In the genomic region with DNA sequence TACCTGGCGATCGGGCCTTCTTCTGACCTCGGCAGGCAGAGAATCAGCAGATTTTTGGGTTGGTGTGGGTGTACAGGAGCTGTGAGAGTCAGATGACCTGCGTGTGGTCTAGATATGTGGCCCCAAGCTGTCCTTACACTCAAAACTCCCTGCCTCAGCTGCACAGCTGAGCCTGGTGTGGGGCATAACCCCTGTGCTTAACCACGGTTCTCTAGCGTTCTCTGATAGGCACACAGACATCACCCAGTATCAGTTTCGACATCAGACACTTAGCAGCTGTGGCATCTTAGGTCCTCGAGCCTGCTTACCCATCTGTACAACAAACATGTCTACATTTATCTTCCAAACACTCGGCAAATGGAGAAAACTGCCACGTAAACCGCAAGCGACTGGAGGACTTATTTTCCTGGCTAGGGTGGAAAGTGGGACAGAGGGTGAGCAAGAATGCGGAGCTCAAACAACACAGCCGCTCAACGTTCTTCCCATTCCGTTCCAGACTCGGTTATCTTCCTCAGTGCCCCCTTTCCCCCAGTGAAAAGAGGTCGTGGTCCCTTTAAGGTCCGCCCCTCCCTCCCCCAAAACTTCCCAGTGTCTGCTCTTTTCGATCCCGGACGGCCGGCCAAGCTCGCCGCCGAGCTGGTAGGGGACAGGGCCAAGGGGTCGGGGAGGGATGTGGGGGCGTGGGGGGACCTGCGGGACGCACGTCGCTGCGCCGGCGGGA, we compare ENCODE assay signal across 8 mouse cellular contexts. TPM values are rescaled to one million over a fixed set of nuclear protein-coding genes. Genes with fewer than 3 reads are reported as not detected.
A peak's percentile ranks its signal among the peaks of the same experiment; 100 is the strongest.
DNase-seq lines count a peak whose midpoint lies in the region; ATAC-seq lines count a peak whose summit lies in the region.

A gene (plus strand): TSS at position 321 of the 721 bp plus-strand sequence.

- peaks cover 20% of the 10 kb centered on the region for H3K4me1 ChIP-seq in neural tube, embryonic 11.5 days (ENCODE audit: control insufficient read depth, insufficient read depth, low read length)
- peaks cover 22% of the 10 kb centered on the region for H3K4me1 ChIP-seq in hindbrain, embryonic 14.5 days (replicated peaks; ENCODE audit: control insufficient read depth, insufficient read depth, low read length)

- H3K36me3 ChIP-seq in neural tube, embryonic 11.5 days (ENCODE audit: control insufficient read depth, insufficient read depth, low read length) = peaks cover 2% of the 10 kb centered on the region
- peaks cover 15% of the 10 kb centered on the region for H3K36me3 ChIP-seq in hindbrain, embryonic 14.5 days (replicated peaks; ENCODE audit: control insufficient read depth, insufficient read depth)

- H3K27ac ChIP-seq in neural tube, embryonic 11.5 days (ENCODE audit: low read depth, low read length) = peak within 1 kb of the TSS; percentile 99
- peak within 1 kb of the TSS; percentile 96 for H3K27ac ChIP-seq in hindbrain, embryonic 14.5 days

- no peaks in the 10 kb centered on the region for H3K9me3 ChIP-seq in neural tube, embryonic 11.5 days (ENCODE audit: control insufficient read depth, low read length)
- no peaks in the 10 kb centered on the region for H3K9me3 ChIP-seq in hindbrain, embryonic 14.5 days (ENCODE audit: control insufficient read depth, low read length)

- H3K27me3 ChIP-seq in neural tube, embryonic 11.5 days (ENCODE audit: control insufficient read depth, insufficient read depth, low read length) = no peaks in the 10 kb centered on the region
- no peaks in the 10 kb centered on the region for H3K27me3 ChIP-seq in hindbrain, embryonic 14.5 days (ENCODE audit: control insufficient read depth, insufficient read depth, low read length)

- H3K4me3 ChIP-seq in neural tube, embryonic 11.5 days (ENCODE audit: low read depth, low read length) = peak within 1 kb of the TSS; percentile 85
- peak within 1 kb of the TSS; percentile 80 for H3K4me3 ChIP-seq in hindbrain, embryonic 14.5 days (replicated peaks; ENCODE audit: low read length)

- H3K4me2 ChIP-seq in neural tube, embryonic 11.5 days (ENCODE audit: low read depth) = peak within 1 kb of the TSS; percentile 99
- peak within 1 kb of the TSS; percentile 93 for H3K4me2 ChIP-seq in hindbrain, embryonic 14.5 days (replicated peaks)

- WGBS in neural tube, embryonic 11.5 days = 4% methylated on average over 35 of the region's 35 CpGs
- 3% methylated on average over 34 of the region's 35 CpGs for WGBS in hindbrain, embryonic 14.5 days

- DNase-seq in neural tube, embryonic 11.5 days (ENCODE audit: low spot score) = no peak
- DNase-seq in neural tube, embryonic 10.5 days (ENCODE audit: extremely low spot score, low spot score) = no peak
- peak; percentile 80 for DNase-seq in adrenal gland, postnatal 14 days
- DNase-seq in gastrocnemius, adult 18-20 months (ENCODE audit: low spot score) = peak; percentile 73
- peak; percentile 61 for DNase-seq in hindbrain, embryonic 14.5 days (ENCODE audit: low spot score)
- DNase-seq in left cerebral cortex, postnatal 36 days (ENCODE audit: low spot score in 2 of 2) = peak in 1 of 2 experiments; percentile 49
- DNase-seq in mesoderm, embryonic 11.5 days (ENCODE audit: low read depth, low spot score) = peak; percentile 73
- DNase-seq in thymus, postnatal 14 days = peak; percentile 70

- intact Hi-C loops in left cerebral cortex, postnatal 36 days (cut with DNase I) = no loop called here

- H3K9ac ChIP-seq in neural tube, embryonic 11.5 days (ENCODE audit: low read length) = peak within 1 kb of the TSS; percentile 89
- peak within 1 kb of the TSS; percentile 68 for H3K9ac ChIP-seq in hindbrain, embryonic 14.5 days

- ATAC-seq in neural tube, embryonic 11.5 days (ENCODE audit: insufficient read depth, low FRiP score, low TSS enrichment) = peak; percentile 13; the same call in 1 of the 2 replicates
- no peak; the same call in 1 of the 2 replicates for ATAC-seq in hindbrain, embryonic 14.5 days (ENCODE audit: low FRiP score)

RNA-seq across cellular contexts. Expression of the gene that starts here (rescaled TPM):
- polyA plus RNA-seq in neural tube, embryonic 11.5 days (2014; fragmentation: Nextera tagmentation; extraction: Ambion mirVana) = 320 and 326 TPM in 2 replicates
- total RNA-seq in adrenal gland, postnatal 14 days (2021) = 423 and 480 TPM in 2 replicates
- total RNA-seq in gastrocnemius, adult 18-20 months (2021) = 100 to 1,000 TPM; 110 to 131 TPM
- polyA plus RNA-seq in hindbrain, embryonic 14.5 days (2014; fragmentation: Nextera tagmentation; extraction: Ambion mirVana) = 142 and 150 TPM in 2 replicates
- total RNA-seq in left cerebral cortex, postnatal 36 days (2021) = 100 to 1,000 TPM; 414 to 415 TPM

Comparison
In these comparisons a context has a peak if more than half of its experiments do, and no peak if none do; other contexts are left out.
1. DNase-seq: peak in adrenal gland, postnatal 14 days (single experiment), gastrocnemius, adult 18-20 months (single experiment), hindbrain, embryonic 14.5 days (single experiment), mesoderm, embryonic 11.5 days (single experiment) and thymus, postnatal 14 days (single experiment); none in neural tube, embryonic 11.5 days (single experiment) and neural tube, embryonic 10.5 days (single experiment).